10 mouse cellular contexts compared by ENCODE assay signal in the genomic region with DNA sequence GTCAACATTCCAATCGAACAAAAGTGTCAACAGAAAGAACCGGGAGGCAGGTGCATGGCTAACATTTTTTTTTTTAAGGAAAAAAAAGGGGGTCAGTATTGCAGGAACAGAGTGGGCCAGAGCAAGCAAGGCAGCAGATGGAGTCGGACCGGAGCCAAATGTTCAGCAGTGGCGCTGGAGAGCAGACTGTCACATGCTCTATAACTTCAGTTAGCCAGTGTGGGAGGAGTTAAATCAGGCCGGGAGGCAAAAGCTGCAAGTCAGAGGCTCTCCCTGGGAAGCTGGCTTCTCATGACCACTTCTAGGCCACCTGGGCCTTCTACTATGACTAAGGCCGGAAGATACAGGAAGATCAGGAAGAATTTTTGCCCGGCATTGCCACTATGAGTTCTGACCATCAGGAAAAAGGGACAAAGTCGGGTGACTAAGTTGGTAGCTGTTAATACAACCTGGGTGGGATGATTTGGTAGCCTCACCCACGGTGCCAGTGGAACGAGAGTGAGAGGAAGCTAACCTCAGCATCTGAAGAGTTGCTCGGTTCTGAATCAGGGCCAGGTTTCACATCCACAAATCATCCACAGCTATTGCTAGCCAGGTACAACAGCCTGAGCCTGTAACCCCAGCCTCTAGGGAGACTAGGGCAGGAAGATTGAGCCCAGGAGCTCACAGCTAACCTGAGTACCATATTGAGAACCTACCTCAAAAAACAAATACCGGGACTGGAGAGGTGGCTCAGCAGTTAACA. TPM values are rescaled to one million over a fixed set of nuclear protein-coding genes. Genes with fewer than 3 reads are reported as not detected.
A peak's percentile ranks its signal among the peaks of the same experiment; 100 is the strongest.
DNase-seq lines count a peak whose midpoint lies in the region; ATAC-seq and TF ChIP-seq lines count a peak whose summit lies in the region.
"Had no signal": no experiment of that assay in that cellular context is flagged by ENCODE, and none has a peak within 500 bp of the region (broad histone marks: within the 10 kb centered on the region; RNA-seq: fewer than 3 reads in every experiment).

No protein-coding gene starts in this region.

- no peak overlapping the region for H3K4me2 ChIP-seq in kidney, embryonic 15.5 days
- H3K4me2 ChIP-seq in heart, embryonic 16.5 days (ENCODE audit: low read depth, low read length), result no peak overlapping the region
- H3K4me2 ChIP-seq in limb, embryonic 14.5 days (replicated peaks; ENCODE audit: low read depth, low read length, severe bottlenecking), result no peak overlapping the region
- H3K4me2 ChIP-seq: midbrain, embryonic 12.5 days had no signal

- H3K36me3 ChIP-seq in kidney, embryonic 15.5 days, result 0 out of 2 replicates have a peak, but pooled peaks cover 6% of the 10 kb centered on the region
- H3K36me3 ChIP-seq in heart, embryonic 16.5 days (ENCODE audit: control insufficient read depth, insufficient read depth), result peaks cover 5% of the 10 kb centered on the region; the same call in 1 of the 2 replicates
- peaks cover 14% of the 10 kb centered on the region; the same call in 1 of the 2 replicates for H3K36me3 ChIP-seq in limb, embryonic 14.5 days (ENCODE audit: control insufficient read depth, insufficient read depth, low read length)
- H3K36me3 ChIP-seq: midbrain, embryonic 12.5 days had no signal

- peak; percentile 44 for DNase-seq in kidney, adult 18-20 months
- peak; percentile 94 for DNase-seq in cerebellum, adult 11-12 months
- peak; percentile 38 for DNase-seq in limb, embryonic 14.5 days (ENCODE audit: low spot score)
- no peak for DNase-seq in ovary, postnatal 14 days (ENCODE audit: low spot score)
- no peak for DNase-seq in thymus, postnatal 10 days (ENCODE audit: low spot score in 2 of 2)
- no peak for DNase-seq in urinary bladder, postnatal 25 days (ENCODE audit: low spot score)

- WGBS in kidney, embryonic 15.5 days, result 74% methylated on average over 13 of the region's 13 CpGs
- WGBS in heart, embryonic 16.5 days, result 73% methylated on average over 13 of the region's 13 CpGs
- WGBS in limb, embryonic 14.5 days, result 69% methylated on average over 13 of the region's 13 CpGs

- no peak for TF ChIP-seq POLR2A in limb, embryonic 14.5 days (IDR thresholded peaks at IDR 0.05; ENCODE audit: borderline replicate concordance, extremely low read depth, insufficient read depth, insufficient read length)

- ATAC-seq in kidney, embryonic 15.5 days (replicated peaks; ENCODE audit: low FRiP score), result no peak
- peak; percentile 41 for ATAC-seq in heart, embryonic 16.5 days (replicated peaks; ENCODE audit: extremely low read depth, insufficient read depth, low FRiP score)
- no peak for ATAC-seq in limb, embryonic 14.5 days (ENCODE audit: low FRiP score, low read depth)

- no peak overlapping the region for H3K4me3 ChIP-seq in kidney, embryonic 15.5 days (replicated peaks)
- no peak overlapping the region for H3K4me3 ChIP-seq in heart, embryonic 16.5 days (ENCODE audit: low read length)
- H3K4me3 ChIP-seq in limb, embryonic 14.5 days (replicated peaks; ENCODE audit: low read length), result no peak overlapping the region
- H3K4me3 ChIP-seq: midbrain, embryonic 12.5 days had no signal

- no peak overlapping the region for H3K9ac ChIP-seq in kidney, embryonic 15.5 days
- no peak overlapping the region for H3K9ac ChIP-seq in heart, embryonic 16.5 days (ENCODE audit: low read length)
- no peak overlapping the region for H3K9ac ChIP-seq in limb, embryonic 14.5 days (ENCODE audit: low read depth, low read length, severe bottlenecking)
- H3K9ac ChIP-seq: midbrain, embryonic 12.5 days had no signal

- H3K9me3 ChIP-seq in kidney, embryonic 15.5 days (replicated peaks), result no peaks in the 10 kb centered on the region
- no peaks in the 10 kb centered on the region for H3K9me3 ChIP-seq in heart, embryonic 16.5 days (replicated peaks; ENCODE audit: control insufficient read depth, low read length)
- no peaks in the 10 kb centered on the region for H3K9me3 ChIP-seq in limb, embryonic 14.5 days (ENCODE audit: control insufficient read depth, low read length)
- H3K9me3 ChIP-seq: midbrain, embryonic 12.5 days had no signal

- H3K27me3 ChIP-seq in kidney, embryonic 15.5 days, result no peaks in the 10 kb centered on the region
- no peaks in the 10 kb centered on the region for H3K27me3 ChIP-seq in heart, embryonic 16.5 days (ENCODE audit: control insufficient read depth, insufficient read depth, low read length)
- H3K27me3 ChIP-seq in limb, embryonic 14.5 days (ENCODE audit: control insufficient read depth, insufficient read depth, low read length), result no peaks in the 10 kb centered on the region
- H3K27me3 ChIP-seq: midbrain, embryonic 12.5 days had no signal

- no peak overlapping the region for H3K27ac ChIP-seq in kidney, embryonic 15.5 days
- no peak overlapping the region for H3K27ac ChIP-seq in heart, embryonic 16.5 days (ENCODE audit: low read length)
- H3K27ac ChIP-seq in limb, embryonic 14.5 days (replicated peaks; ENCODE audit: low read depth, low read length), result no peak overlapping the region
- H3K27ac ChIP-seq: midbrain, embryonic 12.5 days had no signal

- peaks cover 9% of the 10 kb centered on the region; the same call in 1 of the 2 replicates for H3K4me1 ChIP-seq in kidney, embryonic 15.5 days
- H3K4me1 ChIP-seq in heart, embryonic 16.5 days (ENCODE audit: control insufficient read depth, insufficient read depth, low read length), result peaks cover 2% of the 10 kb centered on the region; the same call in 1 of the 2 replicates
- H3K4me1 ChIP-seq in limb, embryonic 14.5 days (ENCODE audit: control insufficient read depth, insufficient read depth, low read length), result no peaks in the 10 kb centered on the region
- H3K4me1 ChIP-seq: midbrain, embryonic 12.5 days had no signal

RNA-seq across cellular contexts. Expression of gene Gm10322, which starts 21.9 kb away (rescaled TPM):
- not detected in 2 replicates for polyA plus RNA-seq in kidney, embryonic 15.5 days (2015; fragmentation: Nextera tagmentation; extraction: Ambion mirVana)
- not detected in 2 replicates for polyA plus RNA-seq in heart, embryonic 16.5 days (2015; fragmentation: Nextera tagmentation; extraction: Ambion mirVana)
- not detected in 2 replicates for polyA plus RNA-seq in limb, embryonic 14.5 days (2012; rRNA removed)
- polyA plus RNA-seq in limb, embryonic 14.5 days (2014; fragmentation: Nextera tagmentation; extraction: Ambion mirVana), result not detected in 2 replicates
- polyA plus RNA-seq: gonadal fat pad, adult 2 months; midbrain, embryonic 12.5 days had no signal

RNA-seq across cellular contexts. Expression of gene Mcu, which starts 22.5 kb away (rescaled TPM):
- polyA plus RNA-seq in kidney, embryonic 15.5 days (2015; fragmentation: Nextera tagmentation; extraction: Ambion mirVana), result 34.8 and 35.3 TPM in 2 replicates
- polyA plus RNA-seq in heart, embryonic 16.5 days (2015; fragmentation: Nextera tagmentation; extraction: Ambion mirVana), result 22.2 and 23.8 TPM in 2 replicates
- polyA plus RNA-seq in limb, embryonic 14.5 days (2012; rRNA removed), result 34.5 and 37.1 TPM in 2 replicates
- polyA plus RNA-seq in limb, embryonic 14.5 days (2014; fragmentation: Nextera tagmentation; extraction: Ambion mirVana), result 54.2 and 56.7 TPM in 2 replicates

Comparison
In these comparisons a context has a peak if more than half of its experiments do, and no peak if none do; other contexts are left out.
1. DNase-seq: peak in kidney, adult 18-20 months (single experiment), cerebellum, adult 11-12 months (single experiment) and limb, embryonic 14.5 days (single experiment); none in ovary, postnatal 14 days (single experiment), thymus, postnatal 10 days (0 of 2) and urinary bladder, postnatal 25 days (single experiment).